Mouse (Mus musculus) stomach, postnatal 0 days (tissue): ENCODE measurements around the gene Macc1.

Source experiments
- CTCF ChIP-seq: IDR thresholded peaks from 2 replicates; pipeline ENCODE4 v1.5.1; 2016; ENCODE audit warnings: antibody characterized with exemption, low read depth, mild to moderate bottlenecking, moderate library complexity
- EP300 ChIP-seq: optimal IDR thresholded peaks from 2 replicates; pipeline ENCODE3; 2016; ENCODE audit warnings: antibody characterized with exemption

DNA sequence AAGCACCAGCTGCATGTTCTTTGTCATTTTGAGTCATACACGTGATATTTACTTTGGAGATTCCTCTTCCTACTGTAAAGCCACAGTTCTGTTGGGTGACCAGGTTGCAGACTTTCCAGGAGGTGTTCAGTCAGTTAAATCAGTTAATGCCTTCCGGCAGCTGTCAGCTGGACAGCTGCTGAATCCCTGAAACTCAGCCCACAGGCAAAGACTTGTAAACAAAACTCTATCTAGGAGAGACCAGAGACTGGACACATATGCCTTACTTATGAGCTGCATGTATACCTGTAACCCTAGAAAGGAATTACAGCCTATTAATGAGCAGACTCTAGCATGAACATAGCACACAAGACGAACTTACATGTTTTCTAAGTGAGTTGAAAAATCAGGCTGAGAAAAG is 137.2 kb downstream of the Macc1 start:
- TF ChIP-seq CTCF (no peak), EP300 (no peak)
